Mouse (Mus musculus) cerebellum, adult 2 months (tissue): ENCODE results near the gene Mlip.

Experiments
- CTCF ChIP-seq: fragments of 200-500 bp; IDR thresholded peaks from 2 replicates; pipeline ENCODE4 v1.5.1; 2011; ENCODE audit warnings: low read depth, mild to moderate bottlenecking, control low read depth, low read length, moderate library complexity, borderline replicate concordance; ENCODE audit not compliant: insufficient read depth
- POLR2A ChIP-seq: fragments of 200-500 bp; IDR thresholded peaks from 2 replicates; pipeline ENCODE4 v1.6.1; 2011; ENCODE audit warnings: low read length, control low read depth, borderline replicate concordance; ENCODE audit not compliant: insufficient read depth

DNA sequence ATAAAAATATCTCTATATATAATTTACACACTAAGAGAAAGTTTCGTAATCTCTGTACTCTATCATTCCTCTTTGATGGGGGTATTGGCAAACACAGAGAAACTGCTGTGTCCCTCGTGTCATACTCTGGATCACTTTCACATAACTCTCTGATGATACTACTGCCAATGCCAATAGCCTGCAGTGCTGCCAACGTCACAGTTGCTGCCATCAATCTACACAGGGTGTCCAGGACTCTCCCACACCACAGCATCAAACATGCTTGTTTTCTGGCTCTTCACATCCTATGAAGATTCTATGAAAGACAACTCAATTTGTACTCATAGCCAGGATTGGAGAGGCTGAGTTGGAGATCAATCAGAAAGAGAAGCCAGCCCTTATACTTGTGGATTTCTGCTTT is 17.4 kb downstream of the Mlip start:
- TF ChIP-seq POLR2A (no peak), CTCF (no peak)
